Mouse (Mus musculus) lung, postnatal 36 days (tissue): ENCODE results near the gene Sdad1.
A peak's percentile ranks its signal among the peaks of the same experiment; 100 is the strongest.

Source experiments
- DNase-seq: peaks from one replicate; pipeline ENCODE4 v3.0.0; 2022; ENCODE audit warnings: mixed read lengths

Gene Sdad1

GRCm38 (mm10) chr5:92312046-92312715, 1.9 kb upstream of the Sdad1 start:
- peak; percentile 97 for DNase-seq

GRCm38 (mm10) chr5:92304291-92304690, 6.0 kb downstream of the Sdad1 start:
- DNase-seq, result no peak

DNA sequence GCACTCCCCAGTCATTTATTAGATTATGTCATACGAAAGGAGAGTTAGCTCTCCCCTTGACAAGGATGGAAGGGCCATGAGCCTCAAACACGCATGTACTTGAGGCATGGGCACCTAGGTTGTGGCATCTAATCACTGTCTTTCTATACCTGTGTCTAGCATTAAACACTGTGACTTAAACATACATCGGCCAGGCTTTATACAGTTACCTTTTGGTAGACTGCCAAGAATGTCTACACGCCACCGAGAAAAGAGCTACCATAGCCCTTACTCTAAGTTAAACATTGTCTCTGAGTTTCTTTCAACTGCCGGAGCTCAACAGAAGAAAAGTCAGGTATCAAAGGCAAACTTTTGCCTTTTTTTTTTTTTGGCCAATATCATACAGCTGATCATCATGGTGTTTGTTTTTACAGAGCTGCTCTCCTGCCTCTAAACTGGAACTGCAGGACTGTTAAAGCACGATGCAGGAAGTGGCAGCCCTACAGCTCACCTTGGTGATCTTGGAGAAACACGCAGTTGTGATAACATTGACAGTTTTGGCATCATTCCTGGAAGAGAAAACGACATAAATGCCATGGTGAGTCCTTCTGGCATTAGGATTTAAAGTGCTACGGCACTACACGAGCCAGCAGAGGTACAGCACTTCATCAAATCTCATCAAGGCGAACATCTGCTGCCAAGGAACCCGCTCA, 8.0 kb downstream of the Sdad1 start:
- DNase-seq, result no peak

DNA sequence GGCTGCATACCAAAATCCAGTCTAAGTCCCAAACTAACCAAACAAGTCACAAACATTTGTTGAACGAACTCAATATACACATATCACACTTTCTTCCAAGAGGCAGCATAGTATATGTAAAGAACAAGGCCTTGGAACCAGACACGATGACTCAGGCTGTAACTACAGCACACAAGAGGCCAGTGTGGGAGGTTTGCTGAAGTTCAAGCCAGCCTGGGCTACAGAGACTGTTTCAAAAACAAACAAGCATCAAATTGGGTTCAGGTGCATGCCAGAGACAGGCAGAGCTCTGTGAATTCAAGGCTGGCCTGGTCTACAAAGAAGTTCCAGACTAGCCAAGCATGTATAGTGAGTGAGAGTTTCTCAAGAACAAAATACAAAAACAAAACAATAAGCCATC, 15.8 kb downstream of the Sdad1 start:
- no peak for DNase-seq

DNA sequence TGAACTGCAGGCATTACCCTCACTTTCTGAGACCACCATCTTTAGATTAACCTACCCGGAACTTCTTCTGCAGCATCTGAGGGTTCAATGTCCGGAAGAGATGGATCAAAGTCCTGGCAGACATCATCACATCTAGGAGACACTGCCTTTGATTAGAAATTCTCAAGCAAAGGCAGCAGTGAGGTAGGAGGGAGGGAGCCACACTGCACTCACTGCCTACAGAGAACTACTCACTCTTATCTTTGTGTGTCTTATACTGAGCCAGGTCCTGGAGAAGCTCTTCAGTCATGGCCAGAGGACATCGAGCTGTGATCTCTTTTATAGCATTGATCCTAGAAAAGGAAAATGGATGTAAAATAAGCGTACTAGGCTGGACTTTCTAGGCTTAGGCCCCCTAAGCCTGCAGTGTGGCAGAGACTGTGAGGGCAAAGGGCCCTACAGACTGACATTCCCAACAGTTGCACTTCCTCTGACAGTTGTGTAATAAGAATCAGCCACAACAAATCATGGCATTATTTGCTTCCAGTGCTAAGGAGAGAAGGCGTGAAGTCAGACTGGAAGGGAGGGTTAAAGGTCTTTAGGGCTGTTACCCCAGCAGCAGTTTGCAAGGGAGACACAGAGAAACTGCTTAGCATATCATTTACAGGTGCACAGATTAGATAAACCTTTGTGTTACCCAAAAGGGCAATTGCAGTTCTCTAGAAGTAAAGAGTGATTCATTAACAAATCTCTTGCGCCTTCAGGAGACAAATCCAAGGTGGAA, 18.4 kb downstream of the Sdad1 start:
- no peak for DNase-seq

DNA sequence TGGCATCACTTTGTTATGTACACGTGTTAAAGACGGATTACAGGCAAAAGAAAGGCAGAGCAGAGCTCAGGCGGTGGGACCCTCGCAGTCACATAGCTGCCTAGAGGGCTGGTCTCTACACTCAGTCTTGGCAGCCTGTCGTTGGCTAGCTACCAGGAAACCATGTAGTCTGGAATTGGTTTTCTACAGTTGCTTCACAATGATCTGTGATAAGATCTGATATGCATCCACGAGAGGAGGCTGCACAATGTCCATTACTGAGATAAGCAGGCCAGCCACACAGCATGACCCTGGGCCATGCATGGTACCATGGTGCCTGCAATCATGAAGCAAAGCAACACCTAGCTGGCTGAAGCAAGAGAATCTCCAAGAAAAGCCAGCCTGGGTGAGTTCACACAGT, 22.4 kb downstream of the Sdad1 start:
- DNase-seq, result no peak

DNA sequence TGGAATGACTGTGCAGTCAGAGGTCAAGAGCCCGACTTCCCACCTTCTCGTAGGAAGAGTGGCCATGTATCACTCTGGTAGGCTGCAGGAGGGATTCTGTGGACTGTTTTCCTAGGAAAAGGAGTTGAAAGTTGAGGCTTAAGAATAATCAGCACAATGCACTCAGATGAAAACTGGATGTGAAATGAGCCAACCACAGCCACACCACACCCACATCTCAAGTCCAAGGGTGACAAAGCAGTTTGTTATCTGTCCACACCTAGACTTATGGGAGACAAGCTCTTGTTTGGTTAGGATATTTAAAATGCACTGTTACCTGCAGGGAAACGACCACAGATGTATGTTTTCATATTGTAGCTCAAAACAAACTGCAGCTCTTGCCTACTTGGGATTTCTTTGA, 27.2 kb downstream of the Sdad1 start:
- no peak for DNase-seq

DNA sequence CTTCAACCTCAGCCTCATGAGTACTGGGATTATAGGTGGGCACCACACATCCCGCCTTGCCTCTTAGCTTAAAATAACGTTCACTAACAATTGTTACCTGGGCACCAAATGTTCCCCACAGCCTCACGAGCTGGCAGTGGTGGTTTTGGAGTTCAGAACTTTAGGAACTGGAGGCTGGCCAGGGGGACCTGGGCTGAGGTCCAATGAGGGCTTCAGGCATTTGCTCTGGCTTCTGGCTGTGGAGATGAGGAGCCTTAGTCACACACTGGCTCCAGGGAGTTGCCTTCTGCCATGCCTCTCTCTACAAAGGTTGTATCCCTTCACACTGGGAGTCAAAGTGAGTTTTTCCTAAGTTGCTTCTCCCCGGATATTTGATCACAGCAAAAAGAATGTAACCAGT, 27.7 kb downstream of the Sdad1 start:
- no peak for DNase-seq

DNA sequence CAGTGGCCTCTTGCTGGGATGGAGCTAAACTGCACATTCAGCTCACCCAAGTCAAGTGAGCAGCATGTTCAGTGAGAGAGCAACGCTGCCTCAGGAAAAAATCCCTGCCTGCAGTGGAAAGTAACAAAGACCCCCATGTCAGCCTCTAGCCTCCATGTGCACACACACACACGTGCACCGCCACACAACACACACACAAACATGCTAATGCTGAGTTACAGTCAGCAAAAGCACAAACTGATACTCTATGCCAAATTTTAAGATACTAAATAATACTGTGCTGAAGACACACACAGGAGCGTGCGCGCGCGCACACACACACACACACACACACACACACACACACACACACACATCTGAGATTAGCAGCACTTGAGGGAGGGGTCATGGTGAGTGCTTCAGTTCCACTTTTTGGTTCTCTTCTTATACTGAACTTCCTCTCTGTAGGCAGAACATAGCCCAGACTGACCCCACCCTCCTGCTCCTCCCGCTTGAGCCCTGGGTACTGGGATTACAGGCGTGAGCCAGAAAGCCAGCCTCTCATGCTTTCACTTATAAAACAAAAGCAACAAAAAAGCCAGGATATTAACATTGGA, 31.2 kb downstream of the Sdad1 start:
- peak; percentile 69 for DNase-seq

- DNase-seq, result peak; percentile 95
Observed at GRCm38 (mm10) chr5:92277437-92278394, 32.6 kb downstream of the Sdad1 start, which contains the start of gene Naaa. Gene Naaa, minus strand, starts transcription at chr5:92278170.

GRCm38 (mm10) chr5:92270496-92270895, 39.8 kb downstream of the Sdad1 start:
- DNase-seq, result peak; percentile 60

DNA sequence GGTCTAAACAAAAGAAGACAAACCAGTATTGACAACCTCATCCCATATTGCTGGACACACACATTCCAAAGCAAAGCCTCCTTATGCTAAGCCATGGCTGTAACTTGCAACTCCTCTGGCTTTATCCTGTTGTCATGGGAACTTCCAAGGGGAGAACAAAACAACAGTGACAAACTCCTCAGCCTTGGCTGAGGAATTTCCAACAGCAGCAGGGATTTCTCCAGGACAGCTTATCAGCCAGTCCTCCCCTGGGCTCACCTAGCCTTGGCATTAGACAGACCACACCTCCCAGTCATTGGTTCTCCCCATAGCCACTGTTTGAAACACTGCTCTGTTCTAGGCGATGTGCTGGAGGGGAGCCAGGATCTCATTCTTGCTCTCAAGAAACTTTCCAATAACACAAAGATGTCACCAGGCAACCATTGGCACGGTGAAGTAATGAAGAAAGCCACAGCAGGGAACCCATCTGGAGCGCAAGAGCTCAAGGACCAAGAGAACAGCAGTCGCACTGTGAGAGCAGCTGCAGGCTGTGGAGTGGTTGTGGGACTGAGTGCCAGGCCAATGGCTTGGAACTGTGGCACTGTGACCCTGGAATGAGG, 46.4 kb downstream of the Sdad1 start:
- DNase-seq, result peak; percentile 79

DNA sequence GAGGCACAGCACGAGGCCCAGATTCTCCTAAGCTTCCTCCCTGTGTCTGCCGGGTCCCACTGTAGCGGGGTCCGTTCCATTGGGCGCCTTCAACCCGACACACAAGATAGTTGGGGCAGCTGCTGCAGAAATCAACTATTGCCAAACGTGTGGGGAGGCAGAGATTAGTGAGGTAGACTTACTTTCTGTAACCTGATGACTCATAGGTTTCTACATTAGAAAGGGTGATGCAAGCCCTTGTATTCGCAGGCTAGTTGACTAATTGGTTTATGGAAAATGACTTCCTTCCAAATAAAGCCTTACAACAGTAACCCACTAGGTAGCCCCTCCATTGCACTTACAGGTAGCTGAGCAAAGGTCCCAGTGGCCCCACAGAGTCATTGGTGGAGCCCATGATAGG, 47.6 kb downstream of the Sdad1 start:
- no peak for DNase-seq

- no peak for DNase-seq
Observed at GRCm38 (mm10) chr5:92256218-92256617, 54.1 kb downstream of the Sdad1 start, which contains the start of gene Ppef2. Gene Ppef2, minus strand, starts transcription at chr5:92256278.

DNA sequence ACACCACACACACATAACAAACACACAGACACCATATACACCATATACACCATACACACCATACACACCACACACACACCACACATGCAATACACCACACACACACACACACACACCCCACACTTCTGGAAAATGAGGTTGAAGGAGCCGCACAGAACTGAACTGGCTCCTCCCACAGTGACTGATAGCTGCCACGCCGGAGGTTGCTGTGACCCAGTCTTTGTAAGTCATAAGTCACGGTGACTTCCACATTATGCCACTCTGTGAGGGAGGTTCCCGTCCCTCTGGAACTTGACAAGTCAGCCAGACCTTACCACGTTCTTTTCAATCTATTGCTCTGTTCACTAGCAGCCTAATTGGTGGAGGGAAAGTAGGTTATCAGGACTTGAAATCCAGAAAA, 55.8 kb downstream of the Sdad1 start:
- DNase-seq, result no peak

- DNase-seq, result no peak
Observed at GRCm38 (mm10) chr5:92252797-92253343, 57.4 kb downstream of the Sdad1 start.

DNA sequence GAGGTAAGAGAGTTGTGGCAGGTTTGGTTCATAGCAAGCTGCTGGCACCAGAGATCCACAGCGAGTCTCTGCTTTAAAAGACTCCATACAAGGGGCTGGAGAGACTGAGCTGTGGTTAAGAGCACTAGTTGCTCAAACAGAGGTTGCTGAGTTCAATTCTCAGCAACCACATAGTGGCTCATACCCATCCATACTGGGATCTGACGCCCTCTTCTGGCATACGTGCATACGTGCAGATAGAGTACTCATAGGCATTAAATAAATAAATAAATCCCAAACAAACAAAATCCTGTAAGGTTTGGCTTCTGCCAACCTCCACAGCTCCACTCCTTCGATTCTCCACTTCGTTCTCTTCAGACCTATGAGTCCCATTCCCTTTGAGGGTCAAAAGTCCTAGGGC, 58.2 kb downstream of the Sdad1 start:
- no peak for DNase-seq

- no peak for DNase-seq
Observed at GRCm38 (mm10) chr5:92248614-92249013, 61.7 kb downstream of the Sdad1 start.

DNA sequence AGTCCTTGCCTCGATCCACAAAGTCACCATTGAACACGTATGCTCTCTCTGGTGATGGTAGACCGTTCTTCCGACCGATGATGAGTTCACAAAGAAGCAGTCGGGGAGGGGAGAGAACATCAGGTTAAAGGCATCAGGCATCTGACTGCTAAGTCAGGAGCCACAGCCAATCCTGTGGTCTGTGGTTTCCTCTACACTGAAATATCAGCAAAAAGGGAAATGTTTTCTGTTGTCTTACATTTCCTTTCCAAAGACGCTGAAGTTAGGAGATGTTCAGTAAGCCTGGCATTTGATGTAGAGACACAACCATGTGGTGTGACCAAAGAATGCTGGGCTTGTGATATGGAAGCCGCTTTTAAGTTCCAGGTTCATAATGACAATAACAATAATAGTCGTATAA, 64.8 kb downstream of the Sdad1 start:
- peak; percentile 38 for DNase-seq

DNA sequence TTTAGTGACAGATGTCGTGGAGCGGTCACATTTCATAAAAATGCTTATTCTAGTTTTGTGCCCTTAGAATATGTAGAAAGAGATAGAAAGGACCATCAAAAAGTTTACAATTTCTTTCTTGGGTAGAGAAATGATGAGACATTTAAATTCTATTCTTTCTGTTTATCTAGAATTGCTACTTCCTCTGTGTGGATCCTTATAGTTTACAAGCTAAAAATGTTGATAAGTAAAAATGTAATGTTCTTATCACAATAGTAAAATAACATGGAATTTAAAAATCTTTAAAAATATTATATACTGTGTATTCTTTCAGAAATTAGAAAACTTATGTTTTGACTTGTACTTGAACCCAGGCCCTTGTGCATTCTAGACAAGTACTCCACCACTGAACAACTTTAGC, 65.4 kb downstream of the Sdad1 start:
- no peak for DNase-seq

GRCm38 (mm10) chr5:92240769-92241168, 69.5 kb downstream of the Sdad1 start:
- DNase-seq, result no peak
